In the genomic region with DNA sequence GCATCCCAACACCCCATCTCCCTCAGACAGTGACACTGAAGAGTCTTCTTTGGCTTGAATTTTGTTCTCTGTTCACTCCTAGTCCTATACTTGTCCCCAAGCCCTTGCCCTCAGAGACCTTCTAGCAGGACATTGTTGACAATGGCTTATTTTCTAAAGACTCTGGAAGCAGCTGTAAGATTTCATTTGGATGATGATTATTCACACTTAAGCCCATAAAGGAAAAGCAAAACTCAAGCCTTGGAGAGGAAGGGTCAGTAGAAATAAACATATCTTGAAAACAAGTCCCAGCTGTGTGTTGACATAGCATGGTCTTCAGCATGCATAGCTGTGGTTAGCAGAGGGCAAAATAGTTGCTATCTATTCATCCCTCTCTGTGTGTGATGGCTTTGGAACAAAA, we compare ENCODE assay signal across 21 mouse cellular contexts. TPM values are rescaled to one million over a fixed set of nuclear protein-coding genes. Genes with fewer than 3 reads are reported as not detected.
DNase-seq lines count a peak whose midpoint lies in the region; ATAC-seq and TF ChIP-seq lines count a peak whose summit lies in the region.
"Had no signal": no experiment of that assay in that cellular context is flagged by ENCODE, and none has a peak within 500 bp of the region (broad histone marks: within the 10 kb centered on the region; RNA-seq: fewer than 3 reads in every experiment).

No protein-coding gene starts in this region.

- H3K27me3 ChIP-seq in lung, embryonic 14.5 days (ENCODE audit: insufficient read depth, low read length): no peaks in the 10 kb centered on the region
- no peaks in the 10 kb centered on the region for H3K27me3 ChIP-seq in kidney, embryonic 16.5 days (ENCODE audit: insufficient read depth, low read length)
- H3K27me3 ChIP-seq: CH12.LX; heart, embryonic 12.5 days; hindbrain, embryonic 15.5 days had no signal

- no peak overlapping the region for H3K27ac ChIP-seq in lung, embryonic 14.5 days (ENCODE audit: low read depth)
- H3K27ac ChIP-seq in kidney, embryonic 16.5 days (ENCODE audit: low read length): no peak overlapping the region
- H3K27ac ChIP-seq: embryonic facial prominence, embryonic 10.5 days; gastrocnemius, adult 2 months; hindbrain, embryonic 15.5 days; left cerebral cortex, adult 2 months had no signal

- H3K4me3 ChIP-seq in lung, embryonic 14.5 days (ENCODE audit: low read depth, low read length): no peak overlapping the region
- no peak overlapping the region for H3K4me3 ChIP-seq in lung, adult 2 months (replicated peaks; ENCODE audit: extremely low read depth, low read depth, low read length)
- no peak overlapping the region for H3K4me3 ChIP-seq in kidney, embryonic 16.5 days (ENCODE audit: low read length)
- H3K4me3 ChIP-seq: embryonic facial prominence, embryonic 10.5 days; gastrocnemius, adult 2 months; heart, embryonic 12.5 days; hindbrain, embryonic 15.5 days; left cerebral cortex, adult 2 months had no signal

- H3K36me3 ChIP-seq in lung, embryonic 14.5 days (ENCODE audit: insufficient read depth): no peaks in the 10 kb centered on the region
- H3K36me3 ChIP-seq in kidney, embryonic 16.5 days (ENCODE audit: insufficient read depth, low read length): no peaks in the 10 kb centered on the region
- H3K36me3 ChIP-seq: embryonic facial prominence, embryonic 10.5 days; heart, embryonic 12.5 days; hindbrain, embryonic 15.5 days had no signal

- no peak for TF ChIP-seq POLR2A in lung, adult 2 months (IDR thresholded peaks at IDR 0.05; ENCODE audit: borderline replicate concordance, extremely low read depth, low read depth, low read length)

- no peak for TF ChIP-seq CTCF in lung, embryonic 14.5 days (IDR thresholded peaks at IDR 0.05; ENCODE audit: low read depth)
- no peak for TF ChIP-seq CTCF in lung, adult 2 months (IDR thresholded peaks at IDR 0.05; ENCODE audit: insufficient read depth, low read length)

- no peaks in the 10 kb centered on the region for H3K9me3 ChIP-seq in lung, embryonic 14.5 days (ENCODE audit: low read depth, low read length)
- H3K9me3 ChIP-seq in kidney, embryonic 16.5 days (ENCODE audit: low read length): no peaks in the 10 kb centered on the region
- H3K9me3 ChIP-seq: embryonic facial prominence, embryonic 10.5 days; heart, embryonic 12.5 days; hindbrain, embryonic 15.5 days had no signal

- ATAC-seq in lung, embryonic 14.5 days (ENCODE audit: insufficient read depth): peak; percentile 94
- ATAC-seq in kidney, embryonic 16.5 days (ENCODE audit: low FRiP score, low TSS enrichment): peak; percentile 85; the same call in 1 of the 2 replicates

- no peak overlapping the region for H3K4me2 ChIP-seq in lung, embryonic 14.5 days
- no peak overlapping the region for H3K4me2 ChIP-seq in kidney, embryonic 16.5 days (replicated peaks; ENCODE audit: low read depth, low read length)
- H3K4me2 ChIP-seq: heart, embryonic 12.5 days; hindbrain, embryonic 15.5 days; midbrain, embryonic 11.5 days had no signal

- no peaks in the 10 kb centered on the region for H3K4me1 ChIP-seq in lung, embryonic 14.5 days (ENCODE audit: insufficient read depth)
- H3K4me1 ChIP-seq in lung, adult 2 months (ENCODE audit: control insufficient read depth, insufficient read depth, low read length): no peaks in the 10 kb centered on the region
- H3K4me1 ChIP-seq in kidney, embryonic 16.5 days (ENCODE audit: insufficient read depth, low read length): peaks cover 4% of the 10 kb centered on the region; the same call in 1 of the 2 replicates
- H3K4me1 ChIP-seq: embryonic facial prominence, embryonic 10.5 days; heart, embryonic 12.5 days; hindbrain, embryonic 15.5 days had no signal

- no peak overlapping the region for H3K9ac ChIP-seq in lung, embryonic 14.5 days
- no peak overlapping the region for H3K9ac ChIP-seq in kidney, embryonic 16.5 days (replicated peaks; ENCODE audit: low read length)
- H3K9ac ChIP-seq: heart, embryonic 12.5 days; hindbrain, embryonic 15.5 days had no signal

- DNase-seq in lung, embryonic 14.5 days: peak; percentile 91
- DNase-seq in lung, adult 2 months: no peak
- peak; percentile 14 for DNase-seq in lung, postnatal 10 days
- DNase-seq in spleen, postnatal 14 days (ENCODE audit: low spot score in 2 of 2): no peak
- no peak for DNase-seq in cerebellum, adult 18-20 months
- no peak for DNase-seq in cerebellum, adult 9-11 months
- DNase-seq: adrenal gland, postnatal 36 days; cerebellum, adult 2 months; gastrocnemius, adult 2 months; layer of hippocampus, adult 9-11 months; left cerebral cortex, postnatal 4 days; liver; right cerebral cortex, postnatal 4 days; thymus, postnatal 36 days had no signal

RNA-seq across cellular contexts. Expression of gene Cdh11, which starts 59.9 kb away (rescaled TPM):
- 249 and 263 TPM in 2 replicates for polyA plus RNA-seq in lung, embryonic 14.5 days (2014; fragmentation: Nextera tagmentation; extraction: Ambion mirVana)
- 29.0 and 47.7 TPM in 2 replicates for polyA plus RNA-seq in lung, adult 2 months (2012; rRNA removed)
- 151 and 159 TPM in 2 replicates for polyA plus RNA-seq in kidney, embryonic 16.5 days (2015; fragmentation: Nextera tagmentation; extraction: Ambion mirVana)

Comparison
In these comparisons a context has a peak if more than half of its experiments do, and no peak if none do; other contexts are left out.
1. DNase-seq: peak in lung, embryonic 14.5 days (single experiment) and lung, postnatal 10 days (single experiment); none in lung, adult 2 months (single experiment), spleen, postnatal 14 days (0 of 2), cerebellum, adult 18-20 months (0 of 2) and cerebellum, adult 9-11 months (single experiment).